Mouse (Mus musculus) kidney, adult 2 months (tissue): ENCODE measurements around the gene Zfp646.

Source experiments
- CTCF ChIP-seq: fragments of 200-500 bp; conservative IDR thresholded peaks from 2 replicates; pipeline ENCODE4 v1.5.1; 2011; ENCODE audit warnings: low read depth, mild to moderate bottlenecking, control low read depth, low read length, moderate library complexity, mixed read lengths; ENCODE audit not compliant: insufficient read depth, insufficient read length
- POLR2A ChIP-seq: fragments of 200-500 bp; IDR thresholded peaks from one replicate; pipeline ENCODE4 v1.6.1; 2011; ENCODE audit warnings: low read depth, low read length, control low read depth

- no peak for TF ChIP-seq POLR2A
- no peak for TF ChIP-seq CTCF
Observed at GRCm38 (mm10) chr7:127867641-127868040, 8.4 kb upstream of the Zfp646 start.
